Mouse (Mus musculus) gastrocnemius, postnatal 10 days (tissue): ENCODE measurements around the gene Jchain. TPM values are rescaled to one million over a fixed set of nuclear protein-coding genes. Genes with fewer than 3 reads are reported as not detected.
"Not testable (repeated sequence)": the region's sequence is repeated elsewhere in the genome, so short reads cannot be mapped to it uniquely, and the experiment has no call there.

ENCODE experiments used
- DNase-seq: peaks from one replicate; pipeline ENCODE4 v3.0.0; 2021; ENCODE audit warnings: mixed read lengths
- long read RNA-seq, 2 experiments: library from polyadenylated mRNA; stranded (forward); transcript quantifications; one replicate each; pipeline ENCODE4 v2.0.0; 2021
- total RNA-seq, 2 experiments: library from RNA; stranded (reverse); gene quantifications; 2 replicates each; pipeline ENCODE4 v1.2.3; 2021

Jchain gene
- under 1 TPM in 1 of 2 experiments, not detected in 1; 0.23 TPM for total RNA-seq
- long read RNA-seq, experiment 1, partial matches to known transcripts, result 0 of 1 reads
- long read RNA-seq, experiment 1, other reads (novel, unspliced or antisense), result 1 of 1 reads
- long read RNA-seq, experiment 2, result 0 reads

GRCm38 (mm10) chr5:88527657-88528056, at the start of gene Jchain:
Gene Jchain (minus strand): TSS chr5:88527891.
- no peak for DNase-seq

- DNase-seq, result no peak
Measured at GRCm38 (mm10) chr5:88575506-88576338, 48.0 kb upstream of the Jchain start.

GRCm38 (mm10) chr5:88574829-88575228, 47.1 kb upstream of the Jchain start:
- DNase-seq, result no peak

- no peak for DNase-seq
Measured at GRCm38 (mm10) chr5:88569541-88569940, 41.9 kb upstream of the Jchain start.

GRCm38 (mm10) chr5:88566034-88566841, 38.5 kb upstream of the Jchain start:
- DNase-seq, result no peak

GRCm38 (mm10) chr5:88565148-88566033, 37.7 kb upstream of the Jchain start:
- peak; percentile 82 for DNase-seq

GRCm38 (mm10) chr5:88564501-88565147, 36.9 kb upstream of the Jchain start, which contains the start of gene Rufy3:
Gene Rufy3 (plus strand): TSS chr5:88565040.
- peak; percentile 90 for DNase-seq

- no peak for DNase-seq
Measured at GRCm38 (mm10) chr5:88562863-88563780, 35.4 kb upstream of the Jchain start.

GRCm38 (mm10) chr5:88561080-88561814, 33.6 kb upstream of the Jchain start:
- DNase-seq, result no peak

- no peak for DNase-seq
Measured at GRCm38 (mm10) chr5:88558991-88559390, 31.3 kb upstream of the Jchain start.

GRCm38 (mm10) chr5:88554086-88554886, 26.6 kb upstream of the Jchain start, which contains the start of gene Utp3:
Gene Utp3 (plus strand): TSS chr5:88554462.
- peak; percentile 90 for DNase-seq

GRCm38 (mm10) chr5:88553271-88554085, 25.8 kb upstream of the Jchain start:
- no peak for DNase-seq

- no peak for DNase-seq
Measured at GRCm38 (mm10) chr5:88545536-88545935, 17.8 kb upstream of the Jchain start.

- DNase-seq, result not testable (repeated sequence)
Measured at GRCm38 (mm10) chr5:88544411-88544810, 16.7 kb upstream of the Jchain start.

- DNase-seq, result peak; percentile 26
Measured at GRCm38 (mm10) chr5:88542651-88543282, 15.1 kb upstream of the Jchain start.

GRCm38 (mm10) chr5:88540845-88541244, 13.2 kb upstream of the Jchain start:
- DNase-seq, result no peak

GRCm38 (mm10) chr5:88534697-88535096, 7.0 kb upstream of the Jchain start:
- DNase-seq, result no peak
